Comparison of ENCODE assay signal across 13 mouse cellular contexts in the genomic region with DNA sequence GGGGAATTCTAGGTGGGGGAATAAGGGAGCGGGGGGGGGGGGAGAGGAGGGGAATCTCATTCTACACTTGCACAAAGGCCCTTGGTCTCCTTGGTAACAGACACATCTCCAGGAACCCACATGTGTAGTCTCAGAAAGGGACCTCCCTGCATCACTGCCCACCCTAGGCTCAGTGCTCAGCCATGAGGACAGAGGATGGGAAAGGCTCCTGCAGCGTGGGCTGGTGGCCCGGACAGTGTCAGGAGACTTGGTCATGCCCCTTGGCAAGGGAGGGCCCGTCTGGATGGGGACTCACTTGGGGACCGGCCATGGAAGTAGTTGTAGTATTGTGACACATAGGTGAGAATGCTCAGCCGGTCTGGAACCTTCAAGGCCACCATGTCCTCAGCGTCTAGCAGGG. TPM values are rescaled to one million over a fixed set of nuclear protein-coding genes. Genes with fewer than 3 reads are reported as not detected.
DNase-seq lines count a peak whose midpoint lies in the region; ATAC-seq lines count a peak whose summit lies in the region.
"Had no signal": no experiment of that assay in that cellular context is flagged by ENCODE, and none has a peak within 500 bp of the region (broad histone marks: within the 10 kb centered on the region; RNA-seq: fewer than 3 reads in every experiment).

No protein-coding gene starts in this region.

- H3K36me3 ChIP-seq in limb, embryonic 12.5 days = peaks cover 30% of the 10 kb centered on the region; the same call in 1 of the 2 replicates
- H3K36me3 ChIP-seq: heart, embryonic 13.5 days had no signal

- no peaks in the 10 kb centered on the region for H3K9me3 ChIP-seq in limb, embryonic 12.5 days
- H3K9me3 ChIP-seq: G1E; heart, embryonic 13.5 days; megakaryocyte, embryonic 14.5 days had no signal

- H3K4me2 ChIP-seq in limb, embryonic 12.5 days = no peak overlapping the region
- H3K4me2 ChIP-seq: heart, embryonic 13.5 days had no signal

- DNase-seq in kidney, postnatal 10 days = peak; percentile 18
- no peak for DNase-seq in kidney, postnatal 14 days
- DNase-seq in testis, postnatal 10 days (ENCODE audit: low spot score) = peak; percentile 50
- DNase-seq in testis, postnatal 14 days (ENCODE audit: low spot score) = no peak
- no peak for DNase-seq in spleen, postnatal 36 days (ENCODE audit: low spot score in 2 of 2)
- DNase-seq in gastrocnemius, postnatal 14 days = no peak
- DNase-seq: cerebellum, adult 2 months; kidney, adult 8-10 months; right cerebral cortex, postnatal 25 days had no signal

- no peak overlapping the region for H3K4me3 ChIP-seq in limb, embryonic 12.5 days (replicated peaks)
- H3K4me3 ChIP-seq: heart, embryonic 13.5 days; megakaryocyte, embryonic 14.5 days had no signal

- WGBS in limb, embryonic 12.5 days = 74% methylated on average over 6 of the region's 7 CpGs

- H3K27ac ChIP-seq in limb, embryonic 12.5 days = no peak overlapping the region
- H3K27ac ChIP-seq: heart, embryonic 13.5 days had no signal

- H3K9ac ChIP-seq in limb, embryonic 12.5 days (replicated peaks) = 0 out of 2 replicates have a peak overlapping the region, but pooled peaks have one; percentile 18
- H3K9ac ChIP-seq: heart, embryonic 13.5 days had no signal

- H3K4me1 ChIP-seq in limb, embryonic 12.5 days (replicated peaks) = no peaks in the 10 kb centered on the region

- intact Hi-C loops in gastrocnemius, postnatal 14 days (cut with DNase I; ENCODE audit: low total_unique reads) = no loop called here

- no peak for ATAC-seq in limb, embryonic 12.5 days (ENCODE audit: insufficient number of reproducible peaks, insufficient read depth, low FRiP score, low TSS enrichment, low read depth)

- H3K27me3 ChIP-seq in limb, embryonic 12.5 days = no peaks in the 10 kb centered on the region
- H3K27me3 ChIP-seq: megakaryocyte, embryonic 14.5 days had no signal

RNA-seq across cellular contexts. Expression of a gene that starts 17.2 kb away (rescaled TPM):
- 6.5 and 6.8 TPM in 2 replicates for polyA plus RNA-seq in limb, embryonic 12.5 days (2016; fragmentation: Nextera tagmentation; extraction: Ambion mirVana)
- total RNA-seq in gastrocnemius, postnatal 14 days (2021) = 1 to 10 TPM; 3.0 to 3.1 TPM

RNA-seq across cellular contexts. Expression of a gene that starts 56.5 kb away (rescaled TPM):
- 32.8 and 38.5 TPM in 2 replicates for polyA plus RNA-seq in limb, embryonic 12.5 days (2016; fragmentation: Nextera tagmentation; extraction: Ambion mirVana)
- total RNA-seq in gastrocnemius, postnatal 14 days (2021) = 10 to 100 TPM; 36.1 to 36.4 TPM

Comparison
In these comparisons a context has a peak if more than half of its experiments do, and no peak if none do; other contexts are left out.
1. DNase-seq: peak in kidney, postnatal 10 days (single experiment) and testis, postnatal 10 days (single experiment); none in kidney, postnatal 14 days (single experiment), testis, postnatal 14 days (single experiment), spleen, postnatal 36 days (0 of 2) and gastrocnemius, postnatal 14 days (single experiment).